Mouse (Mus musculus) spleen, adult 2 months (tissue): Measurements from ENCODE around the gene Tspan32.

Experiments
- CTCF ChIP-seq: fragments of 200-500 bp; IDR thresholded peaks from 2 replicates; pipeline ENCODE4 v1.5.1; 2011; ENCODE audit warnings: mild to moderate bottlenecking, inconsistent platforms; ENCODE audit not compliant: insufficient read depth, insufficient read length, insufficient replicate concordance; ENCODE audit errors: extremely low read depth
- POLR2A ChIP-seq: fragments of 200-500 bp; IDR thresholded peaks from 2 replicates; pipeline ENCODE4 v1.6.1; 2011; ENCODE audit warnings: low read depth, low read length, inconsistent platforms

GRCm38 (mm10) chr7:143031816-143032215, 27.0 kb downstream of the Tspan32 start:
- no peak for TF ChIP-seq CTCF
- TF ChIP-seq POLR2A: no peak
